Mouse (Mus musculus): Measurements from ENCODE around the gene Eif4e3.

DNA sequence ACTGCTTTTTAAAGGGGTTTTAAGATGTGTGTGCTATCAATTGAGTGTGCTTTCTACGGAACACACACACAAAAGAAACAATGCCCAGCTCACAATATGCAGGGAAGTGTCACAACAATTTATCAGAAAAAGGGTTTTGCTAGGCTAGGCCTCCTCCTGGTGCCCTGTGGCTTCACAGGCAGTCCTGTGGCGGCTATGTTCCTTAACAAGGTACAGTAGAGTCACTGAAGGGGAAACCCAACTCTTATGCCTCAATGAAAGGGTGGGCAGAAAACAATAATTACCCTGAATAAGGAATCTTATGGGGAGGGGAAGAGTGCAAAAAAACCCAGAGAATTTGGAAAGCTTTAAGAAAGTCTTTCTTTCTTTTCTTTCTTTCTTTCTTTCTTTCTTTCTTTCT lies 40.2 kb downstream of the Eif4e3 start:
- no peak for TF ChIP-seq GATA1 (IDR thresholded peaks at IDR 0.05; ENCODE audit: low read length)
- no peak for TF ChIP-seq TAL1 (IDR thresholded peaks at IDR 0.05; ENCODE audit: low read length)
